In genomic region chr3:96920991-96921390, GRCm38 (mm10) we compare ENCODE assay signal across 27 mouse cellular contexts. TPM values are rescaled to one million over a fixed set of nuclear protein-coding genes. Genes with fewer than 3 reads are reported as not detected.
A peak's percentile ranks its signal among the peaks of the same experiment; 100 is the strongest.
DNase-seq lines count a peak whose midpoint lies in the region; ATAC-seq and TF ChIP-seq lines count a peak whose summit lies in the region.
"Had no signal": no experiment of that assay in that cellular context is flagged by ENCODE, and none has a peak within 500 bp of the region (broad histone marks: within the 10 kb centered on the region; RNA-seq: fewer than 3 reads in every experiment).

No protein-coding gene starts in this region.

- 20% methylated on average over 7 of the region's 7 CpGs for WGBS in kidney, postnatal 0 days
- 7% methylated on average over 7 of the region's 7 CpGs for WGBS in limb, embryonic 13.5 days

- H3K9ac ChIP-seq in kidney, postnatal 0 days (ENCODE audit: low read depth, low read length), result no peak overlapping the region
- H3K9ac ChIP-seq in limb, embryonic 13.5 days, result no peak overlapping the region
- H3K9ac ChIP-seq: embryonic facial prominence, embryonic 12.5 days; forebrain, embryonic 13.5 days; forebrain, embryonic 15.5 days had no signal

- no peak overlapping the region for H3K4me2 ChIP-seq in kidney, postnatal 0 days (ENCODE audit: low read length)
- H3K4me2 ChIP-seq in limb, embryonic 13.5 days (replicated peaks), result peak overlapping the region; percentile 35
- H3K4me2 ChIP-seq: embryonic facial prominence, embryonic 12.5 days; forebrain, embryonic 13.5 days; forebrain, embryonic 15.5 days had no signal

- peak; percentile 14 for DNase-seq in kidney, postnatal 0 days (ENCODE audit: low spot score)
- no peak for DNase-seq in kidney, adult 18-20 months
- DNase-seq in forelimb bud, embryonic 11.5 days (ENCODE audit: low read depth, low spot score), result peak; percentile 69
- peak; percentile 67 for DNase-seq in hindlimb bud, embryonic 11.5 days (ENCODE audit: extremely low spot score, low read depth, low spot score)
- no peak for DNase-seq in gastrocnemius, adult 8-10 months (ENCODE audit: low spot score in 2 of 2)
- no peak for DNase-seq in spleen, postnatal 10 days (ENCODE audit: low spot score in 2 of 2)
- no peak for DNase-seq in right cerebral cortex, postnatal 4 days
- DNase-seq: adrenal gland, adult 2 months; adrenal gland, postnatal 10 days; adrenal gland, postnatal 25 days; cerebellum, adult 11 months; cerebellum, adult 18-20 months; cerebellum, adult 8-10 months; cerebellum, adult 9-11 months; cerebellum, postnatal 14 days; cerebellum, postnatal 36 days had no signal

- ATAC-seq in kidney, postnatal 0 days (replicated peaks; ENCODE audit: low FRiP score, low read depth), result no peak
- ATAC-seq in limb, embryonic 13.5 days (ENCODE audit: low FRiP score, low read depth), result 0 out of 2 replicates have a peak, but pooled peaks have one; percentile 24
- ATAC-seq: forebrain, embryonic 13.5 days; forebrain, embryonic 15.5 days had no signal

- H3K4me3 ChIP-seq in kidney, postnatal 0 days (replicated peaks; ENCODE audit: low read depth, low read length), result no peak overlapping the region
- H3K4me3 ChIP-seq in limb, embryonic 13.5 days, result no peak overlapping the region
- H3K4me3 ChIP-seq: embryonic facial prominence, embryonic 10.5 days; embryonic facial prominence, embryonic 12.5 days; forebrain, embryonic 13.5 days; forebrain, embryonic 15.5 days had no signal

- no peaks in the 10 kb centered on the region for H3K27me3 ChIP-seq in kidney, postnatal 0 days (ENCODE audit: insufficient read depth, low read length)
- peaks cover 68% of the 10 kb centered on the region for H3K27me3 ChIP-seq in limb, embryonic 13.5 days
- H3K27me3 ChIP-seq: embryonic facial prominence, embryonic 12.5 days; forebrain, embryonic 13.5 days; forebrain, embryonic 15.5 days had no signal

- TF ChIP-seq CTCF in kidney, postnatal 0 days (IDR thresholded peaks at IDR 0.05; ENCODE audit: low read depth), result no peak

- H3K4me1 ChIP-seq in kidney, postnatal 0 days (replicated peaks; ENCODE audit: insufficient read depth, low read length), result no peaks in the 10 kb centered on the region
- H3K4me1 ChIP-seq in limb, embryonic 13.5 days, result peaks cover 19% of the 10 kb centered on the region
- H3K4me1 ChIP-seq: embryonic facial prominence, embryonic 10.5 days; forebrain, embryonic 13.5 days; forebrain, embryonic 15.5 days had no signal

- H3K9me3 ChIP-seq in kidney, postnatal 0 days (replicated peaks; ENCODE audit: low read length), result no peaks in the 10 kb centered on the region
- no peaks in the 10 kb centered on the region for H3K9me3 ChIP-seq in limb, embryonic 13.5 days
- H3K9me3 ChIP-seq: embryonic facial prominence, embryonic 10.5 days; embryonic facial prominence, embryonic 12.5 days; forebrain, embryonic 13.5 days; forebrain, embryonic 15.5 days had no signal

- no peak overlapping the region for H3K27ac ChIP-seq in kidney, postnatal 0 days
- H3K27ac ChIP-seq in limb, embryonic 13.5 days, result no peak overlapping the region
- H3K27ac ChIP-seq: embryonic facial prominence, embryonic 10.5 days; embryonic facial prominence, embryonic 12.5 days; forebrain, embryonic 13.5 days; forebrain, embryonic 15.5 days had no signal

- H3K36me3 ChIP-seq in kidney, postnatal 0 days (ENCODE audit: insufficient read depth, low read length), result no peaks in the 10 kb centered on the region
- no peaks in the 10 kb centered on the region for H3K36me3 ChIP-seq in limb, embryonic 13.5 days
- H3K36me3 ChIP-seq: embryonic facial prominence, embryonic 10.5 days; embryonic facial prominence, embryonic 12.5 days; forebrain, embryonic 15.5 days had no signal

RNA-seq across cellular contexts. Expression of gene Gja8, which starts 4.8 kb away (rescaled TPM):
- 0.04 and 0.07 TPM in 2 replicates for polyA plus RNA-seq in kidney, postnatal 0 days (2015; fragmentation: Nextera tagmentation; extraction: Ambion mirVana)
- polyA plus RNA-seq in limb, embryonic 13.5 days (2015; fragmentation: Nextera tagmentation; extraction: Ambion mirVana), result 0.03 TPM in 1 of 2 replicates, not detected in the other
- not detected for total RNA-seq in gastrocnemius, adult 8-10 months (2022)
- total RNA-seq: adrenal gland, adult 2 months; adrenal gland, postnatal 10 days; adrenal gland, postnatal 25 days; adrenal gland, postnatal 4 days; common myeloid progenitor, adult 5-6 weeks had no signal
- polyA plus RNA-seq: adrenal gland, adult 2 months; brain, embryonic 14.5 days; C2C12; embryonic facial prominence, embryonic 14.5 days; forebrain, embryonic 11.5 days; forebrain, embryonic 13.5 days had no signal

RNA-seq across cellular contexts. Expression of gene Gpr89, which starts 15.8 kb away (rescaled TPM):
- 32.8 and 36.6 TPM in 2 replicates for polyA plus RNA-seq in kidney, postnatal 0 days (2015; fragmentation: Nextera tagmentation; extraction: Ambion mirVana)
- 40.3 and 41.5 TPM in 2 replicates for polyA plus RNA-seq in limb, embryonic 13.5 days (2015; fragmentation: Nextera tagmentation; extraction: Ambion mirVana)
- 10 to 100 TPM; 19.9 to 23.1 (median 21.4) TPM for total RNA-seq in gastrocnemius, adult 8-10 months (2022)

RNA-seq across cellular contexts. Expression of gene Gja5, which starts 16.5 kb away (rescaled TPM):
- polyA plus RNA-seq in kidney, postnatal 0 days (2015; fragmentation: Nextera tagmentation; extraction: Ambion mirVana), result 12.4 and 14.7 TPM in 2 replicates
- 27.7 and 28.0 TPM in 2 replicates for polyA plus RNA-seq in limb, embryonic 13.5 days (2015; fragmentation: Nextera tagmentation; extraction: Ambion mirVana)
- 1 to 10 TPM in 3 of 4 experiments, under 1 TPM in 1; 0.83 to 2.9 (median 1.5) TPM for total RNA-seq in gastrocnemius, adult 8-10 months (2022)

Comparison
In these comparisons a context has a peak if more than half of its experiments do, and no peak if none do; other contexts are left out.
1. DNase-seq: peak in kidney, postnatal 0 days (single experiment), forelimb bud, embryonic 11.5 days (single experiment) and hindlimb bud, embryonic 11.5 days (single experiment); none in kidney, adult 18-20 months (single experiment), gastrocnemius, adult 8-10 months (0 of 2), spleen, postnatal 10 days (0 of 2) and right cerebral cortex, postnatal 4 days (single experiment).